Mouse (Mus musculus): ENCODE data around the gene Atf7ip. TPM values are rescaled to one million over a fixed set of nuclear protein-coding genes. Genes with fewer than 3 reads are reported as not detected.

Gene Atf7ip
- total and polyA plus RNA-seq, 2 experiments from 2014 or later, result 16.5 to 54.5 TPM

GRCm38 (mm10) chr6:136543164-136543563, 37.2 kb downstream of the Atf7ip start:
- Histone ChIP-seq H3K27ac (ENCODE audit: low read depth) (peak overlapping the region; percentile 94), H3K9ac (replicated peaks; ENCODE audit: low read depth, low read length) (0 out of 2 replicates have a peak overlapping the region, but pooled peaks have one; percentile 31), H3K4me3 (ENCODE audit: low read depth, low read length) (peak overlapping the region; percentile 17), H3K4me1 (ENCODE audit: control insufficient read depth, insufficient read depth) (peaks cover 15% of the 10 kb centered on the region), H3K9me3 (replicated peaks; ENCODE audit: control insufficient read depth, low read length) (no peaks in the 10 kb centered on the region), H3K4me2 (ENCODE audit: low read depth, low read length) (peak overlapping the region; percentile 52), H3K27me3 (ENCODE audit: control insufficient read depth, insufficient read depth, low read length) (no peaks in the 10 kb centered on the region), H3K36me3 (replicated peaks; ENCODE audit: control insufficient read depth, insufficient read depth, low read length) (peaks cover 15% of the 10 kb centered on the region)
- ATAC-seq (ENCODE audit: insufficient read depth, low read depth) (peak; percentile 91), DNase-seq (ENCODE audit: low spot score) (peak; percentile 91)
- peak; percentile 76; the same call in 1 of the 2 replicates for TF ChIP-seq EP300 (IDR thresholded peaks at IDR 0.05; ENCODE audit: low read depth)
- TF ChIP-seq CTCF (IDR thresholded peaks at IDR 0.05; ENCODE audit: low read depth), result no peak
- WGBS, result 4% methylated on average over 6 of the region's 6 CpGs

DNA sequence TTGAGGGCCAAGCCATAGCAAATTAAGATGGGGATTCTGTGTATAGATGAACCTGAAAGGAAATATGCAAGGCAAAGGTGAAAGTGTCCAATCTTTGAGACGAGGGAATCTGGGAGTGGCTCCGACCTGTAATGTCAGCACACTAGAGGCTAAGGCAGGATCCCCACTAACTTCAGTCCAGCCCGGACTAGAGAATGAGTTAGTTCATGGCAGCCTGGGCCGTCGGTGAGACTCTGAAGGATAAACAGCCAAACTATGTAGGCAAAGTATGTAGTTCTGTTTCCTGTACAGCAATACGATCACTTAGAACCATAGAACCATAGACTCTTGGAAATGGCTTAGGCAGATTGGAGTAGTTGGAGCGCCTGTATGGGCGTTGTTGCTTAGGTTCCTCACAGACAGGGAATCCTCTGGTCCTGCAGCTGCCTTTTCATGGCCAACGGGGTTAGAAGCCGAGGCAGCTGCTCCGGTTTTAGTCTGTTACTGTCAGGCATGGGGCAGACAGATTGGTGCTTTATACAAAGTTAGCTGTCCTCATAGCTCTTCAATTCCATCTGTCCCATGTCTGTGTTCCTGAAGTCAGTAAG, 39.4 kb downstream of the Atf7ip start:
- WGBS, result 81% methylated on average over 11 of the region's 11 CpGs
- DNase-seq (ENCODE audit: low spot score), result no peak
- TF ChIP-seq EP300 (IDR thresholded peaks at IDR 0.05; ENCODE audit: low read depth) (no peak), CTCF (IDR thresholded peaks at IDR 0.05; ENCODE audit: low read depth) (no peak)
- Histone ChIP-seq H3K36me3 (replicated peaks; ENCODE audit: control insufficient read depth, insufficient read depth, low read length) (no peaks in the 10 kb centered on the region), H3K4me3 (ENCODE audit: low read depth, low read length) (no peak overlapping the region), H3K9me3 (replicated peaks; ENCODE audit: control insufficient read depth, low read length) (no peaks in the 10 kb centered on the region), H3K27me3 (ENCODE audit: control insufficient read depth, insufficient read depth, low read length) (no peaks in the 10 kb centered on the region), H3K27ac (ENCODE audit: low read depth) (peak overlapping the region; percentile 40; the same call in 1 of the 2 replicates), H3K4me2 (ENCODE audit: low read depth, low read length) (no peak overlapping the region), H3K9ac (replicated peaks; ENCODE audit: low read depth, low read length) (no peak overlapping the region), H3K4me1 (ENCODE audit: control insufficient read depth, insufficient read depth) (peaks cover 28% of the 10 kb centered on the region)
- no peak for ATAC-seq (ENCODE audit: insufficient read depth, low read depth)

DNA sequence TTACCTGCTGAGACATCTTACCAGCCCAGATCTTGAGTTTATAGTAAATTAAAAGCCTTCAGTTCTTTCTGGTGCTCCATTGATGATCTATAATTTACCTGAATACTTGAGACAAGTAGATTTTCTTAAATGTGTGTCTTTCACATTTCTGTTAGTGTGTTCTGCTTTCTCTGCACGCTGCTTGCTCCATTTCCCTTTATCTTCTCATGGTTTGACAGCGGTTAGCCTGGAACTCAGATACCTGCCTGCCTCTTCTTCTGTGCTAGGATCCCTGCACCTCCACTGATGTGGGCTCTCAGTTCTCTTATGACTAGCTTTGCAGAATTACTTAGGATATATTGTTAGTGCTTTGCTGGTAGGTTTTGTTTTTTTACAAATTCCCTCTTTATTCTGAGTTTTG, 40.3 kb downstream of the Atf7ip start:
- WGBS, result 69% methylated on average over 2 of the region's 2 CpGs
- H3K4me1 ChIP-seq (ENCODE audit: control insufficient read depth, insufficient read depth), result peaks cover 27% of the 10 kb centered on the region
- no peaks in the 10 kb centered on the region for H3K9me3 ChIP-seq (replicated peaks; ENCODE audit: control insufficient read depth, low read length)
- H3K36me3 ChIP-seq (replicated peaks; ENCODE audit: control insufficient read depth, insufficient read depth, low read length), result no peaks in the 10 kb centered on the region
- H3K27ac ChIP-seq (ENCODE audit: low read depth), result no peak overlapping the region
- H3K4me2 ChIP-seq (ENCODE audit: low read depth, low read length), result no peak overlapping the region
- ATAC-seq (ENCODE audit: insufficient read depth, low read depth), result no peak
- no peak for DNase-seq (ENCODE audit: low spot score)
- TF ChIP-seq EP300 (IDR thresholded peaks at IDR 0.05; ENCODE audit: low read depth) (no peak), CTCF (IDR thresholded peaks at IDR 0.05; ENCODE audit: low read depth) (no peak)
- H3K27me3 ChIP-seq (ENCODE audit: control insufficient read depth, insufficient read depth, low read length), result no peaks in the 10 kb centered on the region
- H3K4me3 ChIP-seq (ENCODE audit: low read depth, low read length), result no peak overlapping the region
- H3K9ac ChIP-seq (replicated peaks; ENCODE audit: low read depth, low read length), result no peak overlapping the region

DNA sequence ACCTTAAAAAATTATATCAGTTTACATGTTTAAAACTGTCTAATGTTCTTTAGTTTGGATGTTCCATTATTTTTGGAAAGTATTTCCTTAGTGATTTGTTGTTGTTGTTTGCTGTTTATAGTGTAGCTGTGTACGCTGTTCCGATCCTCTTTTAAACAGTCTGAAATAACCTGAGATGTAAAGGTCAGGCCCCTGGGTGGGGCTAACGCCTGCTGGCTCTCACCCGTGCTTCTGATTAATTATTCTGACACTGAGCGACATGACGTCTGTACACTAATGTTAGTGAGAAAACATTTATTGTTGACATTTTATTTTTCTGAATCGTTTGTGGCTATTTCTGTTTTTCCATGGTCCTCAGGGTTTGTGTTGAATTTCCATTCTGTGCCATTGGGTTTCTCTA, 41.0 kb downstream of the Atf7ip start:
- TF ChIP-seq EP300 (IDR thresholded peaks at IDR 0.05; ENCODE audit: low read depth), result no peak
- TF ChIP-seq CTCF (IDR thresholded peaks at IDR 0.05; ENCODE audit: low read depth), result no peak
- Histone ChIP-seq H3K9ac (replicated peaks; ENCODE audit: low read depth, low read length) (no peak overlapping the region), H3K27ac (ENCODE audit: low read depth) (0 out of 2 replicates have a peak overlapping the region, but pooled peaks have one; percentile 43), H3K27me3 (ENCODE audit: control insufficient read depth, insufficient read depth, low read length) (no peaks in the 10 kb centered on the region), H3K9me3 (replicated peaks; ENCODE audit: control insufficient read depth, low read length) (no peaks in the 10 kb centered on the region), H3K4me3 (ENCODE audit: low read depth, low read length) (no peak overlapping the region), H3K36me3 (replicated peaks; ENCODE audit: control insufficient read depth, insufficient read depth, low read length) (no peaks in the 10 kb centered on the region), H3K4me1 (ENCODE audit: control insufficient read depth, insufficient read depth) (peaks cover 22% of the 10 kb centered on the region; the same call in 1 of the 2 replicates), H3K4me2 (ENCODE audit: low read depth, low read length) (no peak overlapping the region)
- no peak for ATAC-seq (ENCODE audit: insufficient read depth, low read depth)
- no peak for DNase-seq (ENCODE audit: low spot score)
- 47% methylated on average over 7 of the region's 7 CpGs for WGBS

GRCm38 (mm10) chr6:136548041-136548770, 42.2 kb downstream of the Atf7ip start:
- 44% methylated on average over 6 of the region's 6 CpGs for WGBS
- H3K4me2 ChIP-seq (ENCODE audit: low read depth, low read length), result peak overlapping the region; percentile 31

More at GRCm38 (mm10) chr6:136548041-136548770, 42.2 kb downstream of the Atf7ip start:
- Histone ChIP-seq H3K4me3 (ENCODE audit: low read depth, low read length) (no peak overlapping the region), H3K9me3 (replicated peaks; ENCODE audit: control insufficient read depth, low read length) (no peaks in the 10 kb centered on the region), H3K9ac (replicated peaks; ENCODE audit: low read depth, low read length) (no peak overlapping the region), H3K27ac (ENCODE audit: low read depth) (peak overlapping the region; percentile 84), H3K4me1 (ENCODE audit: control insufficient read depth, insufficient read depth) (peaks cover 28% of the 10 kb centered on the region), H3K27me3 (ENCODE audit: control insufficient read depth, insufficient read depth, low read length) (no peaks in the 10 kb centered on the region), H3K36me3 (replicated peaks; ENCODE audit: control insufficient read depth, insufficient read depth, low read length) (no peaks in the 10 kb centered on the region)
- no peak for TF ChIP-seq EP300 (IDR thresholded peaks at IDR 0.05; ENCODE audit: low read depth)
- no peak for TF ChIP-seq CTCF (IDR thresholded peaks at IDR 0.05; ENCODE audit: low read depth)
- ATAC-seq (ENCODE audit: insufficient read depth, low read depth) (peak; percentile 71; the same call in 1 of the 2 replicates), DNase-seq (ENCODE audit: low spot score) (peak; percentile 93)
